Mouse (Mus musculus) small intestine, adult 2 months (tissue): ENCODE data around the gene Lgr5.

ENCODE experiments used
- CTCF ChIP-seq: fragments of 200-500 bp; IDR thresholded peaks from 2 replicates; pipeline ENCODE4 v1.5.1; 2012; ENCODE audit warnings: low read depth, mild to moderate bottlenecking, control low read depth, inconsistent platforms, low read length, moderate library complexity, mixed read lengths; ENCODE audit not compliant: insufficient replicate concordance, insufficient read length; ENCODE audit errors: extremely low read depth
- POLR2A ChIP-seq: fragments of 200-500 bp; IDR thresholded peaks from 2 replicates; pipeline ENCODE4 v1.6.1; 2012; ENCODE audit warnings: low read depth, mild to moderate bottlenecking, control low read depth, inconsistent platforms, low read length, moderate library complexity

GRCm38 (mm10) chr10:115579076-115579475 is 8.5 kb downstream of the Lgr5 start:
- TF ChIP-seq CTCF = no peak
- no peak for TF ChIP-seq POLR2A
